Mouse (Mus musculus) midbrain, postnatal 0 days (tissue): ENCODE measurements around the gene Nutm1. TPM values are rescaled to one million over a fixed set of nuclear protein-coding genes. Genes with fewer than 3 reads are reported as not detected.

Experiments
- ATAC-seq: fragments of 200-750 bp; cut with Nextera tagmentation; 2 replicates; pipeline ENCODE4 v1.8.0; 2017; ENCODE audit warnings: moderate number of reproducible peaks, mild to moderate bottlenecking, moderate TSS enrichment, moderate library complexity; ENCODE audit not compliant: low FRiP score
- DNase-seq: peaks from one replicate; pipeline ENCODE4 v3.0.0-alpha.2; 2015; ENCODE audit warnings: low spot score
- H3K27ac ChIP-seq: fragments of 300-500 bp; sonication (generic); 2 replicates; pipeline ENCODE4 v1.5.1; 2014; ENCODE audit warnings: low read depth, mild to moderate bottlenecking, low read length, mixed read lengths
- H3K27me3 ChIP-seq: fragments of 300-500 bp; sonication (generic); 2 replicates; pipeline ENCODE4 v1.6.1; 2014; ENCODE audit warnings: low read length, control low read depth, mixed read lengths; ENCODE audit not compliant: insufficient read depth
- H3K36me3 ChIP-seq: fragments of 300-500 bp; sonication (generic); 2 replicates; pipeline ENCODE4 v1.6.1; 2014; ENCODE audit warnings: low read length, control low read depth, mixed read lengths; ENCODE audit not compliant: insufficient read depth
- H3K4me1 ChIP-seq: fragments of 300-500 bp; sonication (generic); 2 replicates; pipeline ENCODE4 v1.6.1; 2014; ENCODE audit warnings: mild to moderate bottlenecking, control low read depth, antibody characterized with exemption, low read length, mixed read lengths; ENCODE audit not compliant: insufficient read depth
- H3K4me2 ChIP-seq: fragments of 300-500 bp; sonication (generic); 2 replicates; pipeline ENCODE4 v1.6.1; 2014; ENCODE audit warnings: low read depth, mild to moderate bottlenecking, low read length, mixed read lengths; ENCODE audit not compliant: poor library complexity, severe bottlenecking
- H3K4me3 ChIP-seq: fragments of 300-500 bp; sonication (generic); 2 replicates; pipeline ENCODE4 v1.5.1; 2014; ENCODE audit warnings: low read depth, mild to moderate bottlenecking, low read length, moderate library complexity
- H3K9ac ChIP-seq: fragments of 300-500 bp; sonication (generic); replicated peaks from 2 replicates; pipeline ENCODE4 v1.6.1; 2014; ENCODE audit warnings: mild to moderate bottlenecking, low read length, moderate library complexity, mixed read lengths; ENCODE audit not compliant: poor library complexity, severe bottlenecking
- H3K9me3 ChIP-seq: fragments of 300-500 bp; sonication (generic); 2 replicates; pipeline ENCODE4 v1.6.1; 2016; ENCODE audit warnings: low read length, control low read depth
- CTCF ChIP-seq: IDR thresholded peaks from 2 replicates; pipeline ENCODE4 v1.5.1; 2016; ENCODE audit warnings: antibody characterized with exemption, mild to moderate bottlenecking
- WGBS: fragments of 180-500 bp; shearing (Covaris S2); extraction: QIAGEN DNeasy Blood & Tissue Kit; methylation state at CpG from one replicate; pipeline ENCODE4 v1.1.7; 2014; 5-methylcytosine and 5-hydroxymethylcytosine counted together
- polyA plus RNA-seq: library from polyadenylated mRNA; unstranded; fragments of >200 nt; fragmentation: Nextera tagmentation; extraction: Ambion mirVana; gene quantifications from 2 replicates; pipeline ENCODE4 v1.2.1, GENCODE M21; 2015
- total RNA-seq: library from RNA; depleted of rRNA; stranded (reverse); fragments of >200 nt; gene quantifications from 2 replicates; pipeline ENCODE4 v1.2.3, GENCODE M21; 2014; rRNA removed

Gene Nutm1
- total RNA-seq, result not detected in 2 replicates
- polyA plus RNA-seq, result 0.06 and 0.09 TPM in 2 replicates

- 70% methylated on average over 10 of the region's 10 CpGs for WGBS
- Histone ChIP-seq H3K9ac (no peak within 1 kb of the TSS), H3K4me1 (no peaks in the 10 kb centered on the region), H3K36me3 (no peaks in the 10 kb centered on the region), H3K4me3 (no peak within 1 kb of the TSS), H3K27ac (no peak within 1 kb of the TSS), H3K4me2 (no peak within 1 kb of the TSS), H3K9me3 (no peaks in the 10 kb centered on the region), H3K27me3 (no peaks in the 10 kb centered on the region)
- TF ChIP-seq CTCF, result peak; percentile 33
- ATAC-seq, result no peak
- DNase-seq, result no peak
These were observed at the start of gene Nutm1 for GRCm38 (mm10) chr2:112259241-112259962. Nutm1 (minus strand) TSS chr2:112259291.

- no peak for TF ChIP-seq CTCF
- H3K36me3 ChIP-seq, result no peaks in the 10 kb centered on the region
- no peak for DNase-seq
- no peak overlapping the region for H3K27ac ChIP-seq
- no peak for ATAC-seq
- H3K9me3 ChIP-seq, result no peaks in the 10 kb centered on the region
- WGBS, result 92% methylated on average over 3 of the region's 3 CpGs
- no peak overlapping the region for H3K4me3 ChIP-seq
- no peak overlapping the region for H3K9ac ChIP-seq
- no peak overlapping the region for H3K4me2 ChIP-seq
- no peaks in the 10 kb centered on the region for H3K27me3 ChIP-seq
- H3K4me1 ChIP-seq, result no peaks in the 10 kb centered on the region; the same call in 1 of the 2 replicates
These were observed 49.6 kb upstream of the Nutm1 start for GRCm38 (mm10) chr2:112308671-112309070.

GRCm38 (mm10) chr2:112298221-112298620, 39.1 kb upstream of the Nutm1 start:
- ATAC-seq, result no peak
- Histone ChIP-seq H3K4me2 (no peak overlapping the region), H3K27me3 (no peaks in the 10 kb centered on the region), H3K27ac (no peak overlapping the region), H3K9me3 (no peaks in the 10 kb centered on the region), H3K4me3 (no peak overlapping the region), H3K4me1 (no peaks in the 10 kb centered on the region), H3K36me3 (no peaks in the 10 kb centered on the region), H3K9ac (no peak overlapping the region)
- DNase-seq, result no peak
- WGBS, result 91% methylated on average over 4 of the region's 4 CpGs
- TF ChIP-seq CTCF, result no peak

- H3K27ac ChIP-seq, result no peak overlapping the region
- H3K9ac ChIP-seq, result no peak overlapping the region
- TF ChIP-seq CTCF, result no peak
- DNase-seq, result peak; percentile 17
- 74% methylated on average over 3 of the region's 3 CpGs for WGBS
- H3K4me1 ChIP-seq, result no peaks in the 10 kb centered on the region
- no peak overlapping the region for H3K4me3 ChIP-seq
- H3K36me3 ChIP-seq, result no peaks in the 10 kb centered on the region
- H3K27me3 ChIP-seq, result no peaks in the 10 kb centered on the region
- H3K9me3 ChIP-seq, result no peaks in the 10 kb centered on the region
- no peak for ATAC-seq
- no peak overlapping the region for H3K4me2 ChIP-seq
These were observed 37.1 kb upstream of the Nutm1 start for GRCm38 (mm10) chr2:112296211-112296610.

GRCm38 (mm10) chr2:112292823-112293222, 33.7 kb upstream of the Nutm1 start:
- H3K27me3 ChIP-seq, result no peaks in the 10 kb centered on the region
- ATAC-seq (no peak), DNase-seq (no peak)
- H3K9ac ChIP-seq, result no peak overlapping the region
- H3K4me3 ChIP-seq, result no peak overlapping the region
- H3K9me3 ChIP-seq, result no peaks in the 10 kb centered on the region
- WGBS, result 95% methylated on average over 2 of the region's 2 CpGs
- H3K36me3 ChIP-seq, result no peaks in the 10 kb centered on the region
- no peak overlapping the region for H3K27ac ChIP-seq
- no peak overlapping the region for H3K4me2 ChIP-seq
- no peak for TF ChIP-seq CTCF
- H3K4me1 ChIP-seq, result no peaks in the 10 kb centered on the region

DNA sequence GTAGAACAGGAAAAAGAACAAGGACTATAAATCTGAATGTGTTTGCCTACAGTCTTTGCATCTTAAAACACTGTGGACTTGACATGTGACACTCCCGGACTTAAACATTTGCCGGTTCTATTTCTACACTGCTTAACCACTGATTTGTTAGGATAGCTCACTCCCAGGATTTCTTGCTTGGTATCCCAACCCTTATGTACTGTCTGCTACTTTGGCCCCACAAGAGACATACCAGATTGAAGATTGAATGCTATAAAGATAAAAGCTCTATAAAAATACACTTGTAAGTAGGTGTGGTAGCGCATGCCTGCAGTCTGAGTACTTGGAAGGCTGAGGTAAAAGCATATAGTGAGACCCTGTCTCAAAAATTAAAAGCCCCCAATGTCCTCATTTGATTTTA, 30.4 kb upstream of the Nutm1 start:
- no peaks in the 10 kb centered on the region for H3K36me3 ChIP-seq
- ATAC-seq (no peak), DNase-seq (no peak)
- H3K27ac ChIP-seq, result no peak overlapping the region
- H3K4me1 ChIP-seq, result peaks cover 4% of the 10 kb centered on the region; the same call in 1 of the 2 replicates
- H3K4me3 ChIP-seq, result no peak overlapping the region
- no peak for TF ChIP-seq CTCF
- no peak overlapping the region for H3K4me2 ChIP-seq
- no peak overlapping the region for H3K9ac ChIP-seq
- WGBS, result 94% methylated on average over 3 of the region's 3 CpGs
- H3K27me3 ChIP-seq, result no peaks in the 10 kb centered on the region
- no peaks in the 10 kb centered on the region for H3K9me3 ChIP-seq
